In the genomic region with DNA sequence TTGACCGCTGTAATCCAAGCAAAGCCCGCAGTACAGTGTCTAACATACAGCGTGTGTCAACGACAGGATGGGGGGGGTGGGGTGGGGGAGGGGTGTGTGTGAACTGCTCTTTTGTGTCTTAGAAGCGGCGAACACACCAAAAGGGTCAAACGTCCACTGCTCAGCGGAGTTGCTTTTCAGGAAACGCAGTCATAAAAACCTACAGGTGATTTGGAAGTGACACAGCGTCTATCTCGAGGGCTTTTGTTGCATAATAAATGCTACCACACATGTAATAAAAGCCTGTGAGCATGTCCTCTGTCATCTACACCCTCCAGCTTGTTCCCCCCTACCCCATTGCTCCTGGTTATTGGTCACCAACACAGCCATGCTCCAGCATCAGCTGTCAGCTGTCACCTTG, we compare ENCODE assay signal across 8 mouse cellular contexts. TPM values are rescaled to one million over a fixed set of nuclear protein-coding genes. Genes with fewer than 3 reads are reported as not detected.
DNase-seq lines count a peak whose midpoint lies in the region; ATAC-seq and TF ChIP-seq lines count a peak whose summit lies in the region.

No protein-coding gene starts in this region.

- TF ChIP-seq POLR2A in embryonic fibroblast, embryonic 13.5 days (IDR thresholded peaks at IDR 0.05; ENCODE audit: low read depth, low read length), result no peak

- no peak for DNase-seq in lung, adult 18-20 months
- DNase-seq in Muller cell, postnatal 12 days (ENCODE audit: inconsistent ontology term), result no peak
- DNase-seq in embryo, embryonic 11 days, result no peak
- DNase-seq in gastrocnemius, postnatal 14 days, result no peak

- H3K4me1 ChIP-seq in lung, embryonic 15.5 days, result peaks cover 38% of the 10 kb centered on the region
- peaks cover 10% of the 10 kb centered on the region for H3K4me1 ChIP-seq in embryonic fibroblast, embryonic 13.5 days (ENCODE audit: control insufficient read depth, insufficient read depth, low read length)
- H3K4me1 ChIP-seq in limb, embryonic 12.5 days (replicated peaks), result peaks cover 17% of the 10 kb centered on the region
- peaks cover 34% of the 10 kb centered on the region for H3K4me1 ChIP-seq in neural tube, embryonic 15.5 days

- 12% methylated on average over 11 of the region's 11 CpGs for whole genome bisulfite sequencing in lung, embryonic 15.5 days
- WGBS in limb, embryonic 12.5 days, result 15% methylated on average over 11 of the region's 11 CpGs
- 6% methylated on average over 11 of the region's 11 CpGs for WGBS in neural tube, embryonic 15.5 days

- peak overlapping the region; percentile 27 for H3K4me3 ChIP-seq in lung, embryonic 15.5 days
- no peak overlapping the region for H3K4me3 ChIP-seq in embryonic fibroblast, embryonic 13.5 days (ENCODE audit: insufficient read depth, low read length)
- peak overlapping the region; percentile 19 for H3K4me3 ChIP-seq in limb, embryonic 12.5 days (replicated peaks)
- H3K4me3 ChIP-seq in neural tube, embryonic 15.5 days (replicated peaks), result peak overlapping the region; percentile 35

- H3K9me3 ChIP-seq in lung, embryonic 15.5 days, result no peaks in the 10 kb centered on the region
- no peaks in the 10 kb centered on the region for H3K9me3 ChIP-seq in limb, embryonic 12.5 days
- no peaks in the 10 kb centered on the region for H3K9me3 ChIP-seq in neural tube, embryonic 15.5 days (replicated peaks)

- no peaks in the 10 kb centered on the region for H3K36me3 ChIP-seq in lung, embryonic 15.5 days
- H3K36me3 ChIP-seq in limb, embryonic 12.5 days, result no peaks in the 10 kb centered on the region
- H3K36me3 ChIP-seq in neural tube, embryonic 15.5 days, result no peaks in the 10 kb centered on the region

- TF ChIP-seq CTCF in embryonic fibroblast, embryonic 13.5 days (IDR thresholded peaks at IDR 0.05; ENCODE audit: borderline replicate concordance, insufficient read depth, low read length), result no peak

- H3K9ac ChIP-seq in lung, embryonic 15.5 days, result no peak overlapping the region
- H3K9ac ChIP-seq in limb, embryonic 12.5 days (replicated peaks), result no peak overlapping the region
- H3K9ac ChIP-seq in neural tube, embryonic 15.5 days (replicated peaks), result peak overlapping the region; percentile 28; the same call in 1 of the 2 replicates

- peak; percentile 25; the same call in 1 of the 2 replicates for ATAC-seq in lung, embryonic 15.5 days (ENCODE audit: borderline replicate concordance, extremely low read depth, low FRiP score, low TSS enrichment)
- ATAC-seq in limb, embryonic 12.5 days (ENCODE audit: insufficient number of reproducible peaks, insufficient read depth, low FRiP score, low TSS enrichment, low read depth), result no peak
- no peak for ATAC-seq in neural tube, embryonic 15.5 days (ENCODE audit: low FRiP score)

- peak overlapping the region; percentile 65 for H3K4me2 ChIP-seq in lung, embryonic 15.5 days
- H3K4me2 ChIP-seq in limb, embryonic 12.5 days, result peak overlapping the region; percentile 52
- peak overlapping the region; percentile 68 for H3K4me2 ChIP-seq in neural tube, embryonic 15.5 days

- no peaks in the 10 kb centered on the region for H3K27me3 ChIP-seq in lung, embryonic 15.5 days
- 0 out of 2 replicates have a peak, but pooled peaks cover 2% of the 10 kb centered on the region for H3K27me3 ChIP-seq in limb, embryonic 12.5 days
- no peaks in the 10 kb centered on the region for H3K27me3 ChIP-seq in neural tube, embryonic 15.5 days (replicated peaks)

- H3K27ac ChIP-seq in lung, embryonic 15.5 days, result peak overlapping the region; percentile 91
- H3K27ac ChIP-seq in embryonic fibroblast, embryonic 13.5 days (ENCODE audit: insufficient read depth, low read length), result peak overlapping the region; percentile 83
- H3K27ac ChIP-seq in limb, embryonic 12.5 days, result peak overlapping the region; percentile 78
- H3K27ac ChIP-seq in neural tube, embryonic 15.5 days (replicated peaks), result peak overlapping the region; percentile 82

- intact Hi-C loops in gastrocnemius, postnatal 14 days (cut with DNase I; ENCODE audit: low total_unique reads), result loop anchor here (5.0 kb wide), 1 partner anchor 176 kb away; no protein-coding TSS in a partner anchor

RNA-seq across cellular contexts. Expression of a gene that starts 4.5 kb away (rescaled TPM):
- polyA plus RNA-seq in lung, embryonic 15.5 days (2015; fragmentation: Nextera tagmentation; extraction: Ambion mirVana), result 24.6 and 27.2 TPM in 2 replicates
- 36.4 and 37.0 TPM in 2 replicates for polyA plus RNA-seq in embryonic fibroblast, embryonic 13.5 days (2011; ENCODE audit: insufficient read length, low read depth, missing spikeins)
- polyA plus RNA-seq in limb, embryonic 12.5 days (2016; fragmentation: Nextera tagmentation; extraction: Ambion mirVana), result 36.7 and 41.0 TPM in 2 replicates
- polyA plus RNA-seq in neural tube, embryonic 15.5 days (2015; fragmentation: Nextera tagmentation; extraction: Ambion mirVana), result 30.3 and 33.2 TPM in 2 replicates
- 10 to 100 TPM; 40.6 to 45.7 TPM for total RNA-seq in gastrocnemius, postnatal 14 days (2021)

RNA-seq across cellular contexts. Expression of a gene that starts 34.9 kb away (rescaled TPM):
- polyA plus RNA-seq in lung, embryonic 15.5 days (2015; fragmentation: Nextera tagmentation; extraction: Ambion mirVana), result 1.1 and 1.5 TPM in 2 replicates
- 0.17 and 0.23 TPM in 2 replicates for polyA plus RNA-seq in embryonic fibroblast, embryonic 13.5 days (2011; ENCODE audit: insufficient read length, low read depth, missing spikeins)
- 1.3 and 1.4 TPM in 2 replicates for polyA plus RNA-seq in limb, embryonic 12.5 days (2016; fragmentation: Nextera tagmentation; extraction: Ambion mirVana)
- polyA plus RNA-seq in neural tube, embryonic 15.5 days (2015; fragmentation: Nextera tagmentation; extraction: Ambion mirVana), result 0.23 and 2.4 TPM in 2 replicates
- under 1 TPM; 0.29 to 0.43 TPM for total RNA-seq in gastrocnemius, postnatal 14 days (2021)
